In the genomic region with DNA sequence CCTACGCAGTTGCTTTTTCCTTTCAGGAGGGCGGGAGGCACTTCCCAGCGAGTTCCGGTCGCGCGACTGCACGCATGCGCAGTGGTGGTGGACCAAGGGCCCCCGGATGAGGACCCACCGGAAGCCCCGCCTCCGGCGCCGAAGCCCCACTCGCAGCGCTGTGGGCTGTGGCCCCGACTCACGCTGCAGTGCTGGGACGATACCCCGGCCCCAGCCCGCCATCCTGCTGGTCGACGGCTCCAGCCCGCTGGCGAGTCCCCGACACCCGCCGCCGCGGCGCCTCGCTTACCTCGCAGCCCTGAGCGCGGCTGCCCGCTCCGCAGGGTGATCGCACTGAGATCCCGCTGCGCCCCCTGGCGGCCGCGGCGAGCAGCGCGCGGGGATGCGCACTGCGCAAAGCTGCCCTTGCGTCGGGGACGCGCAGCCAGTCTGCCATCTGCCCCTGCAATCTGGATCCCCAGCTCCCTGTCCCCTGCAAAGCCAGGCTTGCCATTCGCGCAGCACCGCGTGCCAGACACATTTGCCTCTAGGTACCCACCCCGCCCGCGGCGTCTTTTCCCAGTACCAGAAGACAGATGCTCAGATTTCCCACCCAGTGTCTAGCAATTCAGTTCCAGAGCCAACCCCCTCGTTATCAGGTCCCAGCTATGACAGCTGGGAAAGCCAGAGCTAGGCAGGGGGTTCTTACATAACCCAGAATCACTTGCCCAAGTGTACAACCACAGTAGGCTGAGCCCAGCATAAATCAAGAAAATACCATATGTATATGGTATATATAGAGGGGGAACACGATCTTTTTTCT, we compare ENCODE assay signal across 8 mouse cellular contexts. TPM values are rescaled to one million over a fixed set of nuclear protein-coding genes. Genes with fewer than 3 reads are reported as not detected.
DNase-seq lines count a peak whose midpoint lies in the region; ATAC-seq and TF ChIP-seq lines count a peak whose summit lies in the region.

A gene (minus strand): TSS at position 343 of the 802 bp plus-strand sequence.

- peak within 1 kb of the TSS; percentile 99 for H3K27ac ChIP-seq in cerebellum, adult 2 months (ENCODE audit: insufficient read depth, low read length)
- H3K27ac ChIP-seq in lung, postnatal 0 days (ENCODE audit: low read length) = peak within 1 kb of the TSS; percentile 99

- no peaks in the 10 kb centered on the region for H3K36me3 ChIP-seq in G1E (replicated peaks)
- no peaks in the 10 kb centered on the region for H3K36me3 ChIP-seq in lung, postnatal 0 days (ENCODE audit: insufficient read depth, low read length)

- H3K9ac ChIP-seq in lung, postnatal 0 days (replicated peaks; ENCODE audit: low read depth) = peak within 1 kb of the TSS; percentile 80

- H3K4me2 ChIP-seq in lung, postnatal 0 days (replicated peaks; ENCODE audit: low read depth, low read length) = peak within 1 kb of the TSS; percentile 77

- TF ChIP-seq EP300 in lung, postnatal 0 days (IDR thresholded peaks at IDR 0.05) = no peak

- DNase-seq in G1E (ENCODE audit: low spot score) = peak; percentile 98
- peak; percentile 98 to 99 for DNase-seq in cerebellum, adult 2 months
- DNase-seq in forelimb bud, embryonic 11.5 days (ENCODE audit: low read depth, low spot score) = peak; percentile 96
- DNase-seq in layer of hippocampus, adult 9-11 months = peak; percentile 97
- DNase-seq in lung, postnatal 0 days (ENCODE audit: low spot score) = peak; percentile 98
- DNase-seq in ovary, postnatal 14 days (ENCODE audit: low spot score) = peak; percentile 96
- DNase-seq in thymus, postnatal 14 days = peak; percentile 99

- peak; percentile 69 for TF ChIP-seq POLR2A in cerebellum, adult 2 months (IDR thresholded peaks at IDR 0.05; ENCODE audit: borderline replicate concordance, insufficient read depth, low read length)

- WGBS in cerebellum, adult 2 months = 1% methylated on average over 62 of the region's 64 CpGs
- WGBS in lung, postnatal 0 days = 1% methylated on average over 44 of the region's 64 CpGs

- peak; percentile 96 for TF ChIP-seq CTCF in G1E (IDR thresholded peaks at IDR 0.05; ENCODE audit: low read depth, low read length)
- TF ChIP-seq CTCF in cerebellum, adult 2 months (IDR thresholded peaks at IDR 0.05; ENCODE audit: borderline replicate concordance, insufficient read depth, low read depth, low read length) = peak; percentile 84
- peak; percentile 96 for TF ChIP-seq CTCF in lung, postnatal 0 days (IDR thresholded peaks at IDR 0.05)

- no peaks in the 10 kb centered on the region for H3K9me3 ChIP-seq in G1E (replicated peaks)
- H3K9me3 ChIP-seq in lung, postnatal 0 days (ENCODE audit: low read length) = no peaks in the 10 kb centered on the region

- peak; percentile 47 for ATAC-seq in G1E (ENCODE audit: extremely low read depth, insufficient number of reproducible peaks, low FRiP score, poor library complexity, severe bottlenecking)
- ATAC-seq in hematopoietic stem cell, adult 5-6 weeks (replicated peaks in 1 of 2; ENCODE audit: insufficient read depth in 1 of 2, low FRiP score in 2 of 2, low TSS enrichment in 1 of 2, low read depth in 1 of 2, poor library complexity in 2 of 2, severe bottlenecking in 2 of 2) = peak; percentile 70 to 80
- ATAC-seq in lung, postnatal 0 days = peak; percentile 93

- H3K4me1 ChIP-seq in G1E (ENCODE audit: insufficient read depth, low read depth, low read length) = peaks cover 18% of the 10 kb centered on the region
- peaks cover 15% of the 10 kb centered on the region for H3K4me1 ChIP-seq in cerebellum, adult 2 months (ENCODE audit: control insufficient read depth, insufficient read depth, low read length)
- no peaks in the 10 kb centered on the region for H3K4me1 ChIP-seq in lung, postnatal 0 days (ENCODE audit: insufficient read depth, low read depth, low read length)

- peak within 1 kb of the TSS; percentile 88 for H3K4me3 ChIP-seq in G1E (ENCODE audit: low read depth, low read length)
- H3K4me3 ChIP-seq in cerebellum, adult 2 months (replicated peaks; ENCODE audit: insufficient read depth, low read depth, low read length) = peak within 1 kb of the TSS; percentile 64
- H3K4me3 ChIP-seq in lung, postnatal 0 days (ENCODE audit: low read depth, low read length) = peak within 1 kb of the TSS; percentile 72

- no peaks in the 10 kb centered on the region for H3K27me3 ChIP-seq in G1E (ENCODE audit: insufficient read depth, low read length)
- H3K27me3 ChIP-seq in cerebellum, adult 2 months (ENCODE audit: control insufficient read depth, insufficient read depth, low read length) = no peaks in the 10 kb centered on the region
- H3K27me3 ChIP-seq in lung, postnatal 0 days (replicated peaks; ENCODE audit: insufficient read depth, low read length) = no peaks in the 10 kb centered on the region

RNA-seq across cellular contexts. Expression of the gene that starts here (rescaled TPM):
- total RNA-seq in G1E (2014; fragmentation: Nextera tagmentation) (13.7 and 15.5 TPM in 2 replicates), G1E (2017) (2.1 and 3.7 TPM in 2 replicates)
- polyA plus RNA-seq in G1E (2012) = 2.9 and 3.1 TPM in 2 replicates
- polyA plus RNA-seq in cerebellum, adult 2 months (2012; rRNA removed) = 17.5 and 19.3 TPM in 2 replicates
- total RNA-seq in hematopoietic stem cell, adult 5-6 weeks (2017) = 9.8 and 11.7 TPM in 2 replicates
- 4.6 and 5.0 TPM in 2 replicates for polyA plus RNA-seq in lung, postnatal 0 days (2015; fragmentation: Nextera tagmentation; extraction: Ambion mirVana)

Comparison
In these comparisons a context has a peak if more than half of its experiments do, and no peak if none do; other contexts are left out.
1. Peak in every context shown above with its lines: DNase-seq, ATAC-seq, H3K4me3 ChIP-seq and H3K27ac ChIP-seq.